Mouse (Mus musculus) ES-E14 (cell line): ENCODE data around the gene Ctns.

Experiments
- CHD2 ChIP-seq: IDR thresholded peaks from 2 replicates; pipeline ENCODE4 v1.6.1; 2014; ENCODE audit warnings: mild to moderate bottlenecking, low read depth, low read length, inconsistent platforms
- HCFC1 ChIP-seq: IDR thresholded peaks from 2 replicates; pipeline ENCODE4 v1.6.1; 2012; ENCODE audit warnings: low read length, inconsistent platforms, borderline replicate concordance; ENCODE audit not compliant: insufficient read depth
- MAFK ChIP-seq: IDR thresholded peaks from 2 replicates; pipeline ENCODE4 v1.6.1; 2014; ENCODE audit warnings: mild to moderate bottlenecking, low read depth, low read length, inconsistent platforms; ENCODE audit not compliant: insufficient read depth
- ZC3H11A ChIP-seq: IDR thresholded peaks from 2 replicates; pipeline ENCODE4 v1.6.1; 2012; ENCODE audit warnings: low read depth, mild to moderate bottlenecking, inconsistent platforms, low read length, borderline replicate concordance
- ZNF384 ChIP-seq: IDR thresholded peaks from 2 replicates; pipeline ENCODE4 v1.6.1; 2012; ENCODE audit warnings: low read depth, low read length, inconsistent platforms

DNA sequence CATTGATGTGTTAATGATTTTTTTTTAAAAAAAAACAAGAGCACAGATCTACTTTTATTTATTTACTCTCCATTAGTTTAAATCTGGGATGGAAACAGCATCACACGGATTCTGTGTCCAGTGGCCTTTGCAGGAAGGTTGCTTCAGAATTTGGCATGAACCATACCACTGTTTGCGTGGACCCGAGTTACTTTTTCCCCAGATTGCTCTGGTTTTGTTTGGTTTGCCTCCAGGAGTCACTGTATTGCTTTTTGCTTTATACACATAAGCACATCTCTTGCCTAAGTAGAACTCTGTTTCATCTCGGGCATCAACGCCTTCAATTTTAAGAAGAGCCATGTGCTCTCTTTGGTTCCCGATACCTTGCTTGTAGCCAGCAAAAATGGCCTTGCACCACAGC, 27.0 kb upstream of the Ctns start:
- no peak for TF ChIP-seq HCFC1
- no peak for TF ChIP-seq CHD2
- TF ChIP-seq ZC3H11A = no peak
- no peak for TF ChIP-seq ZNF384
- no peak for TF ChIP-seq MAFK
